In the genomic region with DNA sequence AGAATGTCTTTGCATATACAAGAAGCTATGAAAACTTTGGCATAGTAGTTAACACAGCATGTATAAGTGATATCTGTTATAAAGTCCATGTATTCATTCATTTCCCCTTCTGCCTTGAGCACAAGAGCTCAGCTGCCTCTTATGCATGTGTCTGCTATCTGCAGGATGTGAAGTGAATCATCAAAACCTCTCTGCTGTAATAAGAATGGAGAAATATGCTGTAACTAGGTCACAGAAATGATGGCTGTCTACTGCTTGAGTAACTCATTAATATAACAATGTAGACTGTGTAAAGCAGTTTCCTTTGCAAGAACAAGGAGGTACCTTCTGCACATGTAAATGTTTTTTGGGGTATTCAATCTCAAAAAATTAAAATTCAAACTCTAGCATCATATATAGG, we compare ENCODE assay signal across 24 mouse cellular contexts.
DNase-seq lines count a peak whose midpoint lies in the region; ATAC-seq and TF ChIP-seq lines count a peak whose summit lies in the region.
"Had no signal": no experiment of that assay in that cellular context is flagged by ENCODE, and none has a peak within 500 bp of the region (broad histone marks: within the 10 kb centered on the region; RNA-seq: fewer than 3 reads in every experiment).

No protein-coding gene starts in this region.

- no peaks in the 10 kb centered on the region for H3K9me3 ChIP-seq in hindbrain, embryonic 16.5 days (ENCODE audit: control insufficient read depth, low read length)
- H3K9me3 ChIP-seq in hindbrain, postnatal 0 days (ENCODE audit: low read length) = no peaks in the 10 kb centered on the region
- H3K9me3 ChIP-seq: embryonic facial prominence, embryonic 15.5 days; forebrain, embryonic 10.5 days; forebrain, embryonic 15.5 days; heart, embryonic 12.5 days; hindbrain, embryonic 10.5 days had no signal

- no peak overlapping the region for H3K9ac ChIP-seq in hindbrain, embryonic 16.5 days (ENCODE audit: low read depth, low read length)
- H3K9ac ChIP-seq in hindbrain, postnatal 0 days (replicated peaks; ENCODE audit: low read length) = no peak overlapping the region
- H3K9ac ChIP-seq: embryonic facial prominence, embryonic 15.5 days; forebrain, embryonic 15.5 days; heart, embryonic 12.5 days; hindbrain, embryonic 14.5 days had no signal

- no peak overlapping the region for H3K4me2 ChIP-seq in hindbrain, embryonic 16.5 days (ENCODE audit: low read length)
- no peak overlapping the region for H3K4me2 ChIP-seq in hindbrain, postnatal 0 days (ENCODE audit: low read depth, low read length)
- H3K4me2 ChIP-seq: embryonic facial prominence, embryonic 15.5 days; forebrain, embryonic 15.5 days; heart, embryonic 12.5 days; hindbrain, embryonic 14.5 days had no signal

- H3K27ac ChIP-seq in hindbrain, embryonic 16.5 days (ENCODE audit: low read depth, low read length) = no peak overlapping the region
- H3K27ac ChIP-seq in hindbrain, postnatal 0 days = no peak overlapping the region
- H3K27ac ChIP-seq: embryonic facial prominence, embryonic 15.5 days; forebrain, embryonic 10.5 days; forebrain, embryonic 15.5 days; gastrocnemius, adult 2 months; hindbrain, embryonic 10.5 days; hindbrain, embryonic 14.5 days had no signal

- no peaks in the 10 kb centered on the region for H3K27me3 ChIP-seq in hindbrain, embryonic 16.5 days (replicated peaks; ENCODE audit: control insufficient read depth, insufficient read depth, low read length)
- no peaks in the 10 kb centered on the region for H3K27me3 ChIP-seq in hindbrain, postnatal 0 days (ENCODE audit: insufficient read depth, low read length)
- H3K27me3 ChIP-seq: embryonic facial prominence, embryonic 15.5 days; forebrain, embryonic 15.5 days; heart, embryonic 12.5 days; Patski had no signal

- no peak overlapping the region for H3K4me3 ChIP-seq in hindbrain, embryonic 16.5 days (ENCODE audit: low read length)
- H3K4me3 ChIP-seq in hindbrain, postnatal 0 days (ENCODE audit: low read length) = no peak overlapping the region
- H3K4me3 ChIP-seq: embryonic facial prominence, embryonic 15.5 days; erythroblast, embryonic 14.5 days; forebrain, embryonic 10.5 days; forebrain, embryonic 15.5 days; gastrocnemius, adult 2 months; heart, embryonic 12.5 days; hindbrain, embryonic 10.5 days had no signal

- H3K4me1 ChIP-seq in hindbrain, embryonic 16.5 days (ENCODE audit: control insufficient read depth, insufficient read depth, low read depth, low read length) = no peaks in the 10 kb centered on the region
- no peaks in the 10 kb centered on the region for H3K4me1 ChIP-seq in hindbrain, postnatal 0 days (ENCODE audit: insufficient read depth, low read length)
- H3K4me1 ChIP-seq: embryonic facial prominence, embryonic 15.5 days; forebrain, embryonic 10.5 days; forebrain, embryonic 15.5 days; heart, embryonic 12.5 days; hindbrain, embryonic 10.5 days had no signal

- 0 out of 2 replicates have a peak, but pooled peaks have one; percentile 6 for ATAC-seq in hindbrain, embryonic 16.5 days
- no peak for ATAC-seq in hindbrain, postnatal 0 days
- ATAC-seq: activated CD4-positive, CD25-positive, alpha-beta regulatory T cell, adult 4 months; forebrain, embryonic 15.5 days; inflammation-experienced regulatory T-cells, adult 6 months; intestine, postnatal 0 days; Patski had no signal

- no peaks in the 10 kb centered on the region for H3K36me3 ChIP-seq in hindbrain, embryonic 16.5 days (ENCODE audit: control insufficient read depth, insufficient read depth, low read length)
- no peaks in the 10 kb centered on the region for H3K36me3 ChIP-seq in hindbrain, postnatal 0 days (ENCODE audit: insufficient read depth, low read length)
- H3K36me3 ChIP-seq: embryonic facial prominence, embryonic 15.5 days; forebrain, embryonic 10.5 days; forebrain, embryonic 15.5 days; heart, embryonic 12.5 days; hindbrain, embryonic 10.5 days had no signal

- DNase-seq in cerebellum, adult 9-10 months = peak; percentile 2
- DNase-seq in cerebellum, adult 11 months = no peak
- DNase-seq in hindbrain, postnatal 0 days (ENCODE audit: low spot score) = no peak
- peak; percentile 63 for DNase-seq in brain, adult 2 months (ENCODE audit: low read depth, low spot score)
- no peak for DNase-seq in natural killer cell, adult 2 months (ENCODE audit: low spot score in 2 of 2)
- DNase-seq in spleen, adult 18-20 months = no peak
- DNase-seq: adrenal gland, postnatal 14 days; cerebellum, adult 11-12 months; cerebellum, adult 9-11 months; cerebellum, postnatal 36 days; gastrocnemius, adult 2 months; gastrocnemius, postnatal 25 days had no signal

- no peak for TF ChIP-seq CTCF in hindbrain, postnatal 0 days (IDR thresholded peaks at IDR 0.05; ENCODE audit: low read depth)

Comparison
In these comparisons a context has a peak if more than half of its experiments do, and no peak if none do; other contexts are left out.
1. DNase-seq: peak in cerebellum, adult 9-10 months (single experiment) and brain, adult 2 months (single experiment); none in cerebellum, adult 11 months (single experiment), hindbrain, postnatal 0 days (single experiment), natural killer cell, adult 2 months (0 of 2) and spleen, adult 18-20 months (0 of 2).